ENCODE assay signal across 19 mouse cellular contexts in the genomic region with DNA sequence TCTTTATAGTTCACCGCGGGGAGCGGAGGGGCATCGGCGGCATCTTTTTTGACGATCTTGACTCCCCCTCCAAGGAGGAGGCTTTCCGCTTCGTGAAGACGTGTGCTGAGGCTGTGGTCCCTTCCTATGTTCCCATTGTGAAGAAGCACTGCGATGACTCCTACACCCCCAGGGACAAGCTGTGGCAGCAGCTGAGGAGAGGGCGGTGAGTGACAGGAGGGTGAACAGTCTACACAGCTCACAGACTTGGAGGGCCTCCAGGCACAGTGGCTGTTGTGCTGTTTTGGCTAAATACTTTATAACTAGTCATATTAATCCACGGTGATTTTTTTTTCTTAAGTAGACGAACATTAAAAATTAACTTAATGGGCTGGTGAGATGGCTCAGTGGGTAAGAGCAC. TPM values are rescaled to one million over a fixed set of nuclear protein-coding genes. Genes with fewer than 3 reads are reported as not detected.
DNase-seq lines count a peak whose midpoint lies in the region; ATAC-seq and TF ChIP-seq lines count a peak whose summit lies in the region.
"Had no signal": no experiment of that assay in that cellular context is flagged by ENCODE, and none has a peak within 500 bp of the region (broad histone marks: within the 10 kb centered on the region; RNA-seq: fewer than 3 reads in every experiment).

No protein-coding gene starts in this region.

- TF ChIP-seq CTCF in E14TG2a.4 (conservative IDR thresholded peaks at IDR 0.05; ENCODE audit: low read length), result no peak
- TF ChIP-seq CTCF in forebrain, postnatal 0 days (IDR thresholded peaks at IDR 0.05; ENCODE audit: low read depth), result no peak

- H3K4me2 ChIP-seq in forebrain, postnatal 0 days (ENCODE audit: low read depth), result no peak overlapping the region
- H3K4me2 ChIP-seq: embryonic facial prominence, embryonic 12.5 days; forebrain, embryonic 15.5 days; hindbrain, embryonic 12.5 days had no signal

- DNase-seq in frontal cortex, postnatal 25 days (ENCODE audit: low spot score in 2 of 2), result no peak
- DNase-seq in kidney, postnatal 10 days, result peak; percentile 49
- peak; percentile 75 to 85 for DNase-seq in layer of hippocampus, postnatal 36 days
- DNase-seq in cerebellum, postnatal 10 days, result no peak
- DNase-seq in forebrain, postnatal 0 days, result no peak
- DNase-seq: cerebellum, adult 9-11 months; lung, adult 18-20 months had no signal

- H3K9ac ChIP-seq in forebrain, postnatal 0 days, result no peak overlapping the region
- H3K9ac ChIP-seq: embryonic facial prominence, embryonic 12.5 days; forebrain, embryonic 15.5 days; hindbrain, embryonic 12.5 days had no signal

- H3K4me1 ChIP-seq in E14TG2a.4 (replicated peaks; ENCODE audit: low read depth, low read length), result peaks cover 15% of the 10 kb centered on the region
- no peaks in the 10 kb centered on the region for H3K4me1 ChIP-seq in forebrain, postnatal 0 days (ENCODE audit: insufficient read depth)

- peaks cover 53% of the 10 kb centered on the region for H3K36me3 ChIP-seq in E14TG2a.4 (ENCODE audit: insufficient read depth, low read length)
- H3K36me3 ChIP-seq in forebrain, postnatal 0 days (ENCODE audit: insufficient read depth), result peaks cover 36% of the 10 kb centered on the region; the same call in 1 of the 2 replicates

- H3K4me3 ChIP-seq in E14TG2a.4 (replicated peaks; ENCODE audit: low read length), result peak overlapping the region; percentile 48
- no peak overlapping the region for H3K4me3 ChIP-seq in forebrain, postnatal 0 days (ENCODE audit: low read depth, low read length)
- H3K4me3 ChIP-seq: embryonic facial prominence, embryonic 12.5 days; forebrain, embryonic 15.5 days; hindbrain, embryonic 12.5 days; left cerebral cortex, adult 2 months had no signal

- peak; percentile 62 for ATAC-seq in frontal cortex, adult (ENCODE audit: low TSS enrichment)
- ATAC-seq in granulocyte monocyte progenitor cell, adult 5-6 weeks (replicated peaks; ENCODE audit: poor library complexity, severe bottlenecking), result no peak
- no peak for ATAC-seq in forebrain, postnatal 0 days
- ATAC-seq: activated CD4-positive, CD25-positive, alpha-beta regulatory T cell, adult 4 months; forebrain, embryonic 15.5 days had no signal

- H3K27ac ChIP-seq in forebrain, postnatal 0 days (ENCODE audit: low read depth, low read length), result no peak overlapping the region
- H3K27ac ChIP-seq: embryonic facial prominence, embryonic 12.5 days; forebrain, embryonic 15.5 days; hindbrain, embryonic 12.5 days; left cerebral cortex, adult 2 months had no signal

- no peaks in the 10 kb centered on the region for H3K9me3 ChIP-seq in E14TG2a.4 (ENCODE audit: low read length)
- no peaks in the 10 kb centered on the region for H3K9me3 ChIP-seq in forebrain, postnatal 0 days (ENCODE audit: low read length)
- H3K9me3 ChIP-seq: embryonic facial prominence, embryonic 12.5 days; forebrain, embryonic 15.5 days; hindbrain, embryonic 12.5 days had no signal

- 95% methylated on average over 13 of the region's 13 CpGs for WGBS in forebrain, postnatal 0 days

- no peaks in the 10 kb centered on the region for H3K27me3 ChIP-seq in E14TG2a.4 (ENCODE audit: insufficient read depth, low read length)
- H3K27me3 ChIP-seq in forebrain, postnatal 0 days (ENCODE audit: insufficient read depth, low read length), result no peaks in the 10 kb centered on the region
- H3K27me3 ChIP-seq: embryonic facial prominence, embryonic 12.5 days; forebrain, embryonic 15.5 days; hindbrain, embryonic 12.5 days had no signal

RNA-seq across cellular contexts. Expression of gene Cpox, which starts 5.2 kb away (rescaled TPM):
- total RNA-seq in layer of hippocampus, postnatal 36 days (2021), result 10 to 100 TPM; 52.3 to 53.8 TPM
- total RNA-seq in granulocyte monocyte progenitor cell, adult 5-6 weeks (2014; fragmentation: Nextera tagmentation), result 21.9 and 32.7 TPM in 2 replicates
- total RNA-seq in granulocyte monocyte progenitor cell, adult 5-6 weeks (2017), result 23.4 and 25.2 TPM in 2 replicates
- total RNA-seq in forebrain, postnatal 0 days (2014; rRNA removed), result 12.9 and 22.4 TPM in 2 replicates
- polyA plus RNA-seq in forebrain, postnatal 0 days (2015; fragmentation: Nextera tagmentation; extraction: Ambion mirVana), result 5.9 and 10.0 TPM in 2 replicates

RNA-seq across cellular contexts. Expression of gene E330017A01Rik, which starts 36.7 kb away (rescaled TPM):
- total RNA-seq in layer of hippocampus, postnatal 36 days (2021), result not detected
- total RNA-seq in granulocyte monocyte progenitor cell, adult 5-6 weeks (2014; fragmentation: Nextera tagmentation), result not detected in 2 replicates
- total RNA-seq in granulocyte monocyte progenitor cell, adult 5-6 weeks (2017), result not detected in 2 replicates
- total RNA-seq in forebrain, postnatal 0 days (2014; rRNA removed), result not detected in 2 replicates
- polyA plus RNA-seq in forebrain, postnatal 0 days (2015; fragmentation: Nextera tagmentation; extraction: Ambion mirVana), result 0.16 TPM in 1 of 2 replicates, not detected in the other
- total RNA-seq: heart, adult 8-10 months; left cerebral cortex, adult 2 months; megakaryocyte, adult 5-6 weeks had no signal
- polyA plus RNA-seq: activated CD4-positive, CD25-positive, alpha-beta regulatory T cell, adult 4 months; embryonic facial prominence, embryonic 12.5 days; forebrain, embryonic 15.5 days; hindbrain, embryonic 12.5 days; spleen, adult 2 months had no signal

RNA-seq across cellular contexts. Expression of gene Gpr15, which starts 43.6 kb away (rescaled TPM):
- total RNA-seq in layer of hippocampus, postnatal 36 days (2021), result not detected
- 0.92 TPM in 1 of 2 replicates, not detected in the other for total RNA-seq in granulocyte monocyte progenitor cell, adult 5-6 weeks (2014; fragmentation: Nextera tagmentation)
- total RNA-seq in granulocyte monocyte progenitor cell, adult 5-6 weeks (2017), result 0.77 and 0.78 TPM in 2 replicates
- 0.14 TPM in 1 of 2 replicates, not detected in the other for total RNA-seq in forebrain, postnatal 0 days (2014; rRNA removed)
- polyA plus RNA-seq in forebrain, postnatal 0 days (2015; fragmentation: Nextera tagmentation; extraction: Ambion mirVana), result not detected in 2 replicates
- total RNA-seq: heart, adult 8-10 months; left cerebral cortex, adult 2 months; MEL had no signal
- polyA plus RNA-seq: embryonic facial prominence, embryonic 12.5 days; hindbrain, embryonic 12.5 days had no signal

RNA-seq across cellular contexts. Expression of gene Cldnd1, which starts 52.5 kb away (rescaled TPM):
- 10 to 100 TPM; 80.2 to 87.5 TPM for total RNA-seq in layer of hippocampus, postnatal 36 days (2021)
- 27.8 and 57.0 TPM in 2 replicates for total RNA-seq in granulocyte monocyte progenitor cell, adult 5-6 weeks (2014; fragmentation: Nextera tagmentation)
- 13.4 and 23.7 TPM in 2 replicates for total RNA-seq in granulocyte monocyte progenitor cell, adult 5-6 weeks (2017)
- 42.9 and 54.8 TPM in 2 replicates for total RNA-seq in forebrain, postnatal 0 days (2014; rRNA removed)
- polyA plus RNA-seq in forebrain, postnatal 0 days (2015; fragmentation: Nextera tagmentation; extraction: Ambion mirVana), result 117 and 129 TPM in 2 replicates

RNA-seq across cellular contexts. Expression of gene Gm813, which starts 58.5 kb away (rescaled TPM):
- not detected for total RNA-seq in layer of hippocampus, postnatal 36 days (2021)
- not detected in 2 replicates for total RNA-seq in granulocyte monocyte progenitor cell, adult 5-6 weeks (2014; fragmentation: Nextera tagmentation)
- not detected in 2 replicates for total RNA-seq in granulocyte monocyte progenitor cell, adult 5-6 weeks (2017)
- total RNA-seq in forebrain, postnatal 0 days (2014; rRNA removed), result not detected in 2 replicates
- not detected in 2 replicates for polyA plus RNA-seq in forebrain, postnatal 0 days (2015; fragmentation: Nextera tagmentation; extraction: Ambion mirVana)
- total RNA-seq: heart, adult 8-10 months; left cerebral cortex, adult 2 months; megakaryocyte, adult 5-6 weeks; MEL had no signal
- polyA plus RNA-seq: activated CD4-positive, CD25-positive, alpha-beta regulatory T cell, adult 4 months; embryonic facial prominence, embryonic 12.5 days; forebrain, embryonic 15.5 days; hindbrain, embryonic 12.5 days; spleen, adult 2 months had no signal

Comparison
In these comparisons a context has a peak if more than half of its experiments do, and no peak if none do; other contexts are left out.
1. DNase-seq: peak in kidney, postnatal 10 days (single experiment) and layer of hippocampus, postnatal 36 days (2 of 2); none in frontal cortex, postnatal 25 days (0 of 2), cerebellum, postnatal 10 days (0 of 2) and forebrain, postnatal 0 days (single experiment).